Mouse (Mus musculus) liver, adult 2 months (tissue): ENCODE results near the gene Nphp4.

Experiments used
- CTCF ChIP-seq: fragments of 200-500 bp; IDR thresholded peaks from 2 replicates; pipeline ENCODE4 v1.5.1; 2011; ENCODE audit warnings: low read depth, low read length, control low read depth
- POLR2A ChIP-seq: fragments of 200-500 bp; IDR thresholded peaks from 2 replicates; pipeline ENCODE4 v1.6.1; 2011; ENCODE audit warnings: low read length, control low read depth; ENCODE audit not compliant: insufficient read depth; ENCODE audit errors: extremely low read depth

DNA sequence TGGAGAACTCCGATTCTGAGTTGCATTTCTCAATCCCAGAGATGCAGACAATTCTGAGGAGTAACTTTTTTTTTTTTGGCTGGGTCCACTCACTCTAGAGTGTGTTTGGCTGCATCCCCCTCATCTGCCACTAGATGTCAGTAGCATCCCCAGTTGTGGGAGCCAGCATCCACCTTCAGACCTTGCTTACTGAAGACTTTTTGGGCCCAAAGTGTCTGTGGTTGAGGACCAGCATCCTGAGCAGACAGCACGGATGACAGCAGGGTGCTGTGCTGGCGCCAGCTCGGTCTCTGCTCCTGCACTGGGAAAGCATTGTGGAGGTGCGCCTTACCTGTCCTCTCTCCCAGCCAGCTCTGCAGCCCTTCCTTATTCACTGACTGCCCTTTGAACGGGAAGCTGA, 43.6 kb downstream of the Nphp4 start:
- TF ChIP-seq CTCF (peak; percentile 66), POLR2A (no peak)
